Mouse (Mus musculus): Measurements from ENCODE around the gene Prrg2.

Prrg2 gene

GRCm38 (mm10) chr7:45056329-45056971, 6.0 kb downstream of the Prrg2 start:
- DNase-seq = no peak

- peak; percentile 99 for DNase-seq
Measured at GRCm38 (mm10) chr7:45053931-45054510, 8.5 kb downstream of the Prrg2 start.

DNA sequence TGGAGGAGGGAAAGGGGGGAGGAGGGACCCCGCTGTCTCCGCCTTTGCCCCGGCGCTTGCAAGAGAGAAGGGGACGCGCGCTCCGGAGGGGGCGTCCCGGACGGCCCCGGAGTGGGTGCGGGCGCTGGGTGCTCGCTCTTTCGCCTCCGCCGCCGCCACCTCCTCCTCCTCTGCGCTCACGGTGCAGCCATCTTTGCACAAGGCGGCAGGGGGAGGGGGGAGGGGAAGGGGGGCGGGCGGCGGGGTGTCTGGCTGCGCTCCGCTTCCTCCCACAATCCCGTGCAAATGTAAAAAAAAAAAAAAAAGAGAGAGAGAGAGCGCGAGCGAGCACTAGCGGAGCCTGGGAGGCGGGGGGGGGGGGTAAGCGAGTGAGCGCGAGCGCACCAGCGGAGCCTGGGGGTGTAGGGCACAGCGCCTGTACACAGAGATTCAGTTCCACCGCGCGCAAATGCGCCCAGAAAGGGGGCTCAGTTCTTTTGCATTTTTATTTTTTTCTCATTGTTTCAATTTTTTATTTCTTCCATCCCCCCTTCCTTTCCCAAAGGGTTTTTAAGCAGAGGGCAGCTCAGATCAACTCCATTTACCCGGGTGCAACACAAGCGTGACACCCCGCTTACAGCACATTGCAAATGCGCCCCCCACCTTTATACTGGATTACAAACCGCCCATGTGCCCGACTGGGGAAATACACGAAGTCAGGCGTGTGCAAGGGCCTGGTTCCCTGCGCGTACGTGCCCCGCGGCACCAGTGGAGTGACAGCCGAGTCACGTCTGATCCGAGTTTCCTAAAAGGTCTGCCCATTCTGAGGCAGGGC, 9.2 kb downstream of the Prrg2 start:
- peak; percentile 74 for DNase-seq

GRCm38 (mm10) chr7:45052862-45053116, 9.7 kb downstream of the Prrg2 start, which contains the start of gene Prr12:
Gene Prr12, minus strand, starts transcription at chr7:45052881.
- DNase-seq = no peak

DNA sequence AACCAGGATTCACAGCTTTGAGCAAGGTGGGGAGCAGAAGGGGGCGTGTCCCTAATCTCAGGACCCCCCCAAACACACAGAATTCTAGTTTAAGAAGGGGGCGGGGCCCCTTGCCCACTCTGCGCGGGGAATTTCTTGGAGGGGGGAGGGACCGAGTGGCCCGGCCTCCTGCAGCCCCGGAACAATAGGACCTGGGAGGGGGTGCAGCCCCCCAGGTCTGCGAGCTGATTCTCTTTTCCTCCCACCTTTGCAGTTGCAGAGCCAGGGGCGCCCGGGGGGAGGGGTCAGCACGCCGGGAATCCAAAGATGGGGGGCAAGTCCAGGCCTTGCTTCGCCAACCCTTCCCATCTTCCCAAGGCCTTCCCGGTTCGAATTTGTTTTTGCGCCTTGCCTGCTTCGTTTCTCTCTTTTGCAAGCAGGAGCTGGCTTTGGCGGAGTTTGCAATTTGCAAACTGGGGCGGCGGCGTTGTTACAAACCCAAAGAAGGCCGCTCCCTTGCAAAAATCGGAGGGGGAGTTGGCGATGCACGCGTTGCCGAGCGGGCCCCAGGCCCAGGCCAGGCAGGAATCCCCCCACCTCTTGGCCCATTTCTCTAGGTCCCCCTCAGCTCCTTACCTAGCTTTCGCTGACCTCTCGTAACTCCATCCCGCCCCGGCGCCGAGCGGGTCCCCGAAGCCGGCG, 10.2 kb downstream of the Prrg2 start:
- peak; percentile 39 for DNase-seq

DNA sequence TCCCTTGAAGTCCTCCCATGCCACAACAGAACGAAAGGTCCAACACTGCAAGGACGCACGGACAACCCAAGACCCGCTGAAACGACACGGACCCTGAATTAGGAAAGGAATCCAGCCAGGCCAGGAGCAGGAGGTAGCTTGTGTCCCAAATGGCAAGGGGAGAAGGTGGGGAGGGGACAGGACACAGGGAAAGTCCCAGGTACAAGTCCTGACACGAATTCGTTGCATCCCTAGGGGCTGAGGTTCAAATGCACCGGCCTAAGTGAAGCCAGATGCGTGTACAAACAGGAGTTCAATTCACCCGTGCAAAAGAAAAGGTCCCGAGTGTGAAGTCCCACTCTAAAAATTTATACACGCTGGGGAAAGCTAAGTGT, 10.9 kb downstream of the Prrg2 start:
- no peak for DNase-seq

DNA sequence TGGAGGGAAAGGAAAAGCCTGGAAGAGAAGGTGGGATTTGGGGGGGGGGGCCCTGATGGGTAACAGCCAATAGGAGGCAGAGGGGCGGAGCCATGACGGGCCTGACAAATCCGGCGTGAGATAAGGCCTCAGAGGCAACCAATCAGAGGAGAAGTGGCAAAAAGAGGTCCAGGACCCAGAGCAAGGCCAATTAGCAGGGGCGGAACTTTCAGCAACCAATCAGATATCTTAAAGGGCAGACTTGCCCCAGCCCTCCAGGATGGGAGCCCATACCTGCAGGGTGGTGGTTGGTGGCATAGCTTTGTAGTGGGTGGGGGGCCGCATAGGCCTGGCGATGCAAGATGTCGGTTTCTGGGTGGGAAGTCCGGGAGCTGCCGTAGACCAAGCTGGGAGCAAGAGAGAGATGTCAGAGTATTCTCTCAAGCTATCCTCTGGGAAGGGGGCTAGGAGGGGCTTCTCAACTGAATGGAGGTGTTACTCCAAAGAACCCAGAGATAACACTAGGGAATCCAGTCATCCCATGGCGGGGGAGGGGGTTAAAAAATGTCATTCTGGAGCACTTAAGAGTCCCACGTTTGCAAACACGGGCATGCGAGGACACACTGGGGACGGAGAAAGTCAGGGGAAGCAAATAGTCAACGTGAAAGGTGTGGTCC, 11.4 kb downstream of the Prrg2 start:
- DNase-seq = peak; percentile 75

DNA sequence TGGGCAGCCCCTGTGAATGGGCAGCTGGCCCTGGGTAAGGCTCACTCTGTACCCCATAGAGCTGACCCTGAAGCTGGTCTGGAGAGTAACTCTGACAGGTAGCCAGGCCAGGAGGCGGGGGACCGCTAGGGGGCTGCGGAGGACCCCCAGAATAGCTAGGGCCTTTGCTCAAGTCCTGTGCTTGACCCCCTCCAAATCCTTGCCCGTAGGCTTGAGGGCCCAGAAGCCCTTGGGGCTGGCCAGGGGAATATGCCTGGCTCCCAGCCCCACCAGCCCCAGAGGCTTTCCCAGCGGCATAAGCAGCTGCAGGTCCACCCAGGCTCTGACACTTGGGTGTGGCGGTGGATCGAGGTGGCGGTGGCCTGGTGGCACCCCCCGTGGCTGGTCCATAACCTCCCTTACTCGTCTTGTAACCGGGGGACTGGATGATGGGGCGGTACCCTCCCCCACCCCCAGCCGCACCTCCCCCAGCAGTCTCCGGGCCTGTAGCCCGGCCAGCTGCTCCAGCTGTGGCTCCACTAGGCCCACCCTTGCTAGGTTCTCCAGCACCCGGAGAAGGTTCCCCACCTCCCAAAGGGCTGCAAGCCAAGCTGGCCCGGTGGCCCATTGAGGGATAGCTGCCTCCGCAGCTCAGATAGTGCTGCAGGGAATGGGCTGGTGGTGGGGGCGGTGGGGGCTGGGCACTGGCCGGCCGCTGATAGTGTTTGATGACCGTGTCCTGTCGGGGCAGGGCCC, 13.4 kb downstream of the Prrg2 start:
- no peak for DNase-seq

DNA sequence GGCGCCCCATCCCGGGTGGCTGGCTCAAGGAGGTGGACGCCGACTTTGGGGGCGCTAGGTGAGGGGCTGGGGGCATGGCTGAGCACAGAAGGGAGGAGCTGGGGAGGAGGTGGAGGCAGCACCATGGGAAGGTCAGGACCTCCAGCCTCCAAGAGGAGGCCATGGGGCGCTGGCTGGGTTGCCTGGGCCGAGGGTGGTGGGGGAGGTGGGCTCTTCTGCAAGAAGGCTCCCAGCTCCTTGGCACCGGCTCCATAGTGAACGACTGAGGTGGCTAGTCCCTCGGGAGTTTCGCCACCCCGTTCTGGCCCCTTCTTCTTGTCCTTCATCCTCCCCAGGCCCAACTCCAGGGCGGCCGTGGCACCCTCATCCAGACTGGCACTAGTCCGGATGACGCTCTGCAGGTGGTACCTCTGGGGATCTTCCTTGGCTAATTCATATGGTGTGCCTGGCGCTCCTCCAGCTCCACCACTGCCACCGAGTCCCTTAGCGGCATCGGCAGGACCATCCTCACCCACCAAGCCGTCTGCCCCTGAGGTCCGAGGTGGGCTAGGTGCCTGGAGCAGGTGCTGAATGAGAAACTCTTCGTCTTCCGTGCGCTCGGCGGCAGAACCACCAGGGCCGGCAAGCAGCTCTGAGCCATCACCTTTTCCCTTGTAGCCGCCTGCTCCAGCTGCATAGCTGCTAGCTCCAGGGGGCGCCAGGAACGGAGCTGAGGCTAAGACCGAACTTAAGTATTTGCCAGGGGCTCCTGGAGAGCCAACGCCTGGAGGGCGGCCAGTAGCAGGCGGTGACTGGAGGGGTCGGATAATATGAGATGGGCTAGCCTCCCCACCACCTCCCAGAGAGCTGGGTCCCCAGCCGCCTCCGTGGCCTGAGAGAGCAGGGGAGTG, 14.2 kb downstream of the Prrg2 start:
- no peak for DNase-seq

- DNase-seq = no peak
Measured at GRCm38 (mm10) chr7:45047491-45047890, 15.0 kb downstream of the Prrg2 start.

GRCm38 (mm10) chr7:45046853-45047350, 15.6 kb downstream of the Prrg2 start:
- DNase-seq = no peak

DNA sequence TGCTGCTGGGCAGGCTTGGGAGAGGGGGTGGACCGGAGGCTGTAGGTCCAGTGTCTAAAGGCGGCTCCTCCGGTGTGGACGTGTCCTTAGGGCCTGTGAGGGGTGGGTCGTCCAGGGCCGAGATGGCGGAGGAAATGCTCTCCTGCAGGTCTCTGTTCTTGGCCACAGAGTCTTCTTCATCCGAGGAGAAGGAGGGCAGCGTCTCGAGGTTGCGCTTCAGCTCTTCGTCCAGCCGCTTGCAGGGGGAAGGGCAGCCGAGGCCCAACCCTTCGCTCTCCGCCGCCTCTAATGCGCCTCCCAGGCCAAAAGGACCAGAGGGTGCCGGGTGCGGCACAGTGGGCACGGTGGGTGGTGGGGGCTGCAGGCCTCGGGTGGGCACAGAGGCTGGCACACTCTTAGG, 16.7 kb downstream of the Prrg2 start:
- DNase-seq = no peak

GRCm38 (mm10) chr7:45043307-45043706, 19.2 kb downstream of the Prrg2 start:
- DNase-seq = no peak

DNA sequence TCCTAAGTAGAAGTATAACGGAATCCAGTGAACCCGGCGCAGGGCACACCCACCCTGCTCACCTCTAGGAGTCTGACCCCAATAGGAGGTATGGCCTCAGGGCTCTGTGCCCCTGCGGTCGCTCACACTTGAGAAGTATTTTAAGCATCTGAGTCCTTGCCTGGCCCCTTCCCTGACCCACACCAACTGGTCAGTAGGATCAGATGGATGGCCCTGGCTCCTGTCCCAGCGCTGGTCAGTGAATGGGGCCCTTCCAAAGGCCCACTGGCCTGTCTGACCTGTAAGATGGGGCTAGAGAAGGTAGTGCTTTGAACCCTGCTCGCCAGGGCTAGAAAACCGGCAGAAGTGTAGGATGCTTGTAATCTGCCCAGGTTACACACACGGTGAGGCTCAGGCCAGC, 21.6 kb downstream of the Prrg2 start:
- no peak for DNase-seq

DNA sequence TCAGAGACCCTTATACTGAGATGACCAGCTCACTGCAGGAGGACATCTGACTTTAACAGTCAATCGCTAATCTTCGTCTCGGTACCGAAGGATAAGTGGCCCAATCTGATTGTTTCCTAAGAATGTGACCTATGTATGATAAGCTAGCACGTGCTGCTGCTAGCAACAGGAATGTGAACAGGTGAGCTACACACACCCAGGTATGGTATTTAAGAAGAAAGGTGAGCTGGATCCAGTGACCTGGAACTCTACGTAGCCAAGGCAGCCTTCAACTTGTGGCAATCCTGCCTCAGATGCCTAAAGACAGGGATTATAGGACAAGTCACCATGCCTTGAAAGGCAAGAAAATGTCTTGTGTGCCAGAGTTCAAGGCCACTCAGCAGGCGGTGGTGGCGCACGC, 24.1 kb downstream of the Prrg2 start:
- DNase-seq = no peak

DNA sequence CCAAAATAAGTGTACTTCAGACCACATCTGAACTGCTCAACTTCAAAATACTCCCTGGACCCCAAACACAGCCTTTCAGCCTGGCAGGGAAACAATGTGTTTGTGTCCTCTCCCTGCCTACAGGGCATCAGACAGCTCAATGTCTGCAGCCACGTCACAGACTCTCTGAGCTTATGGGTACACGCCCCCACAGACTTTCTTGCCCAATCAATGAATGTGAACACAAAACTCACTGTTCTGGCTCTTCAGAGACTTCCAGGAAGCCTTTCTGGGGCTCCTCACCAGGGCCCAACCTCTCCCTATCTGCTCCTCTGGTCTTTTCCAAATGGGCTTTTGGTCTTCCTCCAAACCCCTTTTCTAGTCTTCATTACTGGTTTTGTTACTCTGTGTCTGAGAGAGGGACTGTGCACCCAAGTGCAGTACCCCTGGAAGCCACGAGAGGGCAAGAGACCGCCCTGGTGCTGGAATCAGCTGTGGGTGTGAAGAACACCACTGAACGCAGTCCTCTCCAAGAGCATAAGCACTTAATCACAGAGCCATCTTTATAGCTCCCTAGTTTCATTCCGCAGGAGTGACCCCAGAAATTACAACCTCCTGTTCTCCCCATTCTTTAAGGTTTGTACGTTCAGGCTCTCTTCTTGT, 24.6 kb downstream of the Prrg2 start:
- DNase-seq = peak; percentile 73

DNA sequence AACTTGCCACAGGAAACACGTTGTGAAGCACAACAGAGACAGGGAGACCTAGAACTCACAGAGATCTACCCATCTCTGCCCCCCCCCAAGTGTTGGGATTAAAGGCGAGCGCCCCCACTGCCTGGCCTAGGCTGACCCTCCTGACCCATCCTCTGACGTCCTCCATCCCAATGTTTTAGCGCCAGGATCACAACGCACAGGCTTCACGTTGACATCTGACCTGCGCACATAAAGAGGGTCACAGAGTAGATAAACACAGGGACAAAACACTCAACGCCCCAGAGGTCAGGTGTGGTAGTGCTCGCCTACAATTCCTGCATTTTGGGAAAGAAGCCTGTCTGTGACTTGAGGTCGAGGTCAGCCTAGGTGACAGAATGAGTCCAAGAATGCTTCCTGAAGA, 25.8 kb downstream of the Prrg2 start:
- no peak for DNase-seq

- DNase-seq = no peak
Measured at GRCm38 (mm10) chr7:45035631-45036030, 26.8 kb downstream of the Prrg2 start.

- no peak for DNase-seq
Measured at GRCm38 (mm10) chr7:45033722-45034359, 28.6 kb downstream of the Prrg2 start.

DNA sequence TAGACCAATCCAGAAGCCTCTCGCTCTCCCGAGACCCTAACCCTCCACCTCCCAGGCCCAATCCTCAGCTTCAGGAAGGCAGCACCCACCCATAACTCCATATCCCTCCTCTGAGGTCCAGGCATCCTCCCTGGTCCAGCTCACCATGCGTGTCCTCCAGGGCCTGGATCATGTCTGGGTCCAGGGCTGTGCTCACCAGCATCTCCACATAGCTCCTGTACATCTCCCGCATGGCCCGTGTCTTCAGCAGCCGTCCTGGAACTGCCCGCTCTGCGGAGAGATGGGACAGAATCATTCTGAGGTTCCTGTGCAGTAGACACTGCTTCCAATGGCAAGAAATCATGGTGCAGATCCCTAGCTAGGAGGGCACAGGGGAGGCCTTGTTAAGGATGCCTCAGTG, 31.6 kb downstream of the Prrg2 start:
- no peak for DNase-seq

Data from kidney, adult 9 months (tissue).